Mouse (Mus musculus): ENCODE results near the gene Ddx60. TPM values are rescaled to one million over a fixed set of nuclear protein-coding genes. Genes with fewer than 3 reads are reported as not detected.
A peak's percentile ranks its signal among the peaks of the same experiment; 100 is the strongest.

Ddx60 gene
- 2.6 and 2.7 TPM in 2 replicates for polyA plus RNA-seq (2015; fragmentation: Nextera tagmentation; extraction: Ambion mirVana)

GRCm38 (mm10) chr8:61927777-61928494, at the start of gene Ddx60:
Gene Ddx60, plus strand, starts transcription at chr8:61928087.
- H3K27ac ChIP-seq (replicated peaks), result peak within 1 kb of the TSS; percentile 92
- peak within 1 kb of the TSS; percentile 89 for H3K9ac ChIP-seq
- H3K27me3 ChIP-seq (replicated peaks), result no peaks in the 10 kb centered on the region
- no peaks in the 10 kb centered on the region for H3K9me3 ChIP-seq
- H3K4me3 ChIP-seq, result peak within 1 kb of the TSS; percentile 71
- no peaks in the 10 kb centered on the region for H3K36me3 ChIP-seq
- peaks cover 63% of the 10 kb centered on the region for H3K4me1 ChIP-seq
- H3K4me2 ChIP-seq, result peak within 1 kb of the TSS; percentile 89
- WGBS, result 7% methylated on average over 22 of the region's 22 CpGs
- ATAC-seq (ENCODE audit: extremely low read depth, insufficient number of reproducible peaks, low FRiP score, low TSS enrichment), result peak; percentile 40

DNA sequence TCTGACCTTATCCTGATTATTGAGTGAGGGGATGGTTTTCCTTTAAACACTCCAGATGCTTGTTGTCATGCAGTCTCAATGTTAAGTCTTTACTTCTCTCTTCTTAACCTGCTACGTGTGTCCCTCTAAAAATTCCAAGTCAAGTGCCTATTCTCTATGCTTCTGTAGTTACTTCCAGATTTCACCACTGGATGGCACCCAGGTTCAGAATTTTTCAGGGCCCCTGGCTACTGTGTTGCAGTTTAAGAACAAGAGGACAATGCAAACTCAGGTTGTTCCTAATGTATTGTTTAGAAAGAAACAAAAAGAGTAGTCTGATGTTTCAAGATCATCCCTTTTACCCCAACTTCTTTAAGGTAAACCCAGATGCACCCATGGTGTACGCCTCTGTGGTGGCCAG, 33.8 kb upstream of the Ddx60 start:
- ATAC-seq (ENCODE audit: extremely low read depth, insufficient number of reproducible peaks, low FRiP score, low TSS enrichment), result no peak
- H3K9me3 ChIP-seq, result no peaks in the 10 kb centered on the region
- H3K4me1 ChIP-seq, result peaks cover 40% of the 10 kb centered on the region
- H3K4me3 ChIP-seq, result no peak overlapping the region
- H3K36me3 ChIP-seq, result peaks cover 16% of the 10 kb centered on the region
- H3K9ac ChIP-seq, result no peak overlapping the region
- WGBS, result 55% methylated on average over 2 of the region's 2 CpGs
- H3K27me3 ChIP-seq (replicated peaks), result no peaks in the 10 kb centered on the region
- H3K27ac ChIP-seq (replicated peaks), result peak overlapping the region; percentile 73
- H3K4me2 ChIP-seq, result no peak overlapping the region

GRCm38 (mm10) chr8:61896742-61897141, 31.1 kb upstream of the Ddx60 start:
- no peak for ATAC-seq (ENCODE audit: extremely low read depth, insufficient number of reproducible peaks, low FRiP score, low TSS enrichment)
- H3K4me2 ChIP-seq, result peak overlapping the region; percentile 51
- no peaks in the 10 kb centered on the region for H3K9me3 ChIP-seq
- no peak overlapping the region for H3K27ac ChIP-seq (replicated peaks)
- H3K27me3 ChIP-seq (replicated peaks), result no peaks in the 10 kb centered on the region
- H3K4me3 ChIP-seq, result no peak overlapping the region
- H3K9ac ChIP-seq, result no peak overlapping the region
- WGBS, result 58% methylated on average over 1 of the region's 1 CpGs
- peaks cover 22% of the 10 kb centered on the region for H3K36me3 ChIP-seq
- H3K4me1 ChIP-seq, result peaks cover 40% of the 10 kb centered on the region

DNA sequence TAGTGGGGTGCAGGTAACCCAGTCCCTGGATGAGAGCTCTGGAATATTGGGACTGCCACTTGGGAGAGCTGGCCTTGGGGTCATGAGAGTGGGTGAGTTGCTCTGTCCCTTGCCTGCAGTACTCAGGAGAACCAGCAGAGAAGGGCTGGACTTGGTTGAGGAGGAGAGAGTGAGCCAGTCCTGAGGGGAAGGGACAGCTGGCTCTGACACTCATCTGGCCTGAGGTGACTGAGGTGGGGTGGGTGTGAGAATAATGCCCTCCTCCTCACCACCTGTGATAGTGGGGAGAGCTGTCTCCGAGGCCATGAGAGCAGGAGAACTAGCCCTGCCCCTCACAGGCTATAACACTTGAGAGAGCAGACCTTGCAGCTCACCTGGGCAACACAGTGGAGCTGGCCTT, 30.5 kb upstream of the Ddx60 start:
- no peak for ATAC-seq (ENCODE audit: extremely low read depth, insufficient number of reproducible peaks, low FRiP score, low TSS enrichment)
- Histone ChIP-seq H3K27ac (replicated peaks) (peak overlapping the region; percentile 38; the same call in 1 of the 2 replicates), H3K4me2 (peak overlapping the region; percentile 68), H3K27me3 (replicated peaks) (no peaks in the 10 kb centered on the region), H3K4me1 (peaks cover 40% of the 10 kb centered on the region), H3K9ac (peak overlapping the region; percentile 16), H3K4me3 (peak overlapping the region; percentile 20; the same call in 1 of the 2 replicates), H3K9me3 (no peaks in the 10 kb centered on the region), H3K36me3 (peaks cover 20% of the 10 kb centered on the region)
- 43% methylated on average over 1 of the region's 1 CpGs for WGBS

DNA sequence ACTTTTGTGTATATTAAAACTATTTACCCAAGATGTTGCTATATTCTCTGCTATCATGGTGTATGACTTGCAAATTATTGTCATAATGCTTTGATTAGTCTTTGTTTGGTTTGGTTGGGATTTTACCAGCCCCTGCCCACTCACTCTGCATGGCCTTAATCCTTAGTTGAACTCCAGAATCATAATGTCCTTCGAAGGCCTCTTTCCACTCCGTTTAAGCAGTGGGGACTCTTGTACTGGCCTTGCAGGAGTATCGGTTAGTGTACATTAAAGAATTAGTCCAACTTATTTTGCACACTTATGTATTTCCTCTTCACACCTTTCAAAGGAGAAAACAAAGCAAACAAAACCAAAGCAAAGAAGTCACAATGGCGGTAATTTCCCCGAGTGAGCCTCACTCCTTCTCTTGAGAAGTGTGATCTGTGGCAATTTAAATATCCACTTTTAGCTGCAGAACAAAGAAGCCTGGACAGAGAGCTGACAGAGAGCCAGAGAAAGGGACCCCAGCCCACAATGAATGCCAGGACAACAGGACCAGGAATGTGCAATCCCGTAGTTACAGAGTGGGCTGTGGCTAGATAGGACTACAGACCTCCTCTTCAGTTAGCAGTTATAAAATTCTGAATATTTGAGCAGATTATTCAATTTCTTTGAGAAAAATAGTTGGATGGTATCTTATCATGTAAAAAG, 26.7 kb upstream of the Ddx60 start:
- Histone ChIP-seq H3K36me3 (peaks cover 17% of the 10 kb centered on the region), H3K9me3 (no peaks in the 10 kb centered on the region), H3K9ac (peak overlapping the region; percentile 85), H3K4me2 (peak overlapping the region; percentile 68), H3K27ac (replicated peaks) (peak overlapping the region; percentile 87), H3K27me3 (replicated peaks) (no peaks in the 10 kb centered on the region), H3K4me3 (peak overlapping the region; percentile 59), H3K4me1 (peaks cover 34% of the 10 kb centered on the region)
- ATAC-seq (ENCODE audit: extremely low read depth, insufficient number of reproducible peaks, low FRiP score, low TSS enrichment), result no peak
- WGBS, result 35% methylated on average over 6 of the region's 6 CpGs

GRCm38 (mm10) chr8:61902521-61902920, 25.4 kb upstream of the Ddx60 start, which contains the start of gene Palld:
Gene Palld, minus strand, starts transcription at chr8:61902690.
- Histone ChIP-seq H3K27ac (replicated peaks) (peak within 1 kb of the TSS; percentile 92), H3K4me3 (peak within 1 kb of the TSS; percentile 59), H3K4me1 (peaks cover 26% of the 10 kb centered on the region)

GRCm38 (mm10) chr8:61908303-61909215, 19.3 kb upstream of the Ddx60 start:
- Histone ChIP-seq H3K36me3 (no peaks in the 10 kb centered on the region), H3K4me3 (peak overlapping the region; percentile 24), H3K4me1 (peaks cover 44% of the 10 kb centered on the region), H3K9ac (peak overlapping the region; percentile 75), H3K9me3 (no peaks in the 10 kb centered on the region), H3K4me2 (peak overlapping the region; percentile 60), H3K27me3 (replicated peaks) (no peaks in the 10 kb centered on the region), H3K27ac (replicated peaks) (peak overlapping the region; percentile 96)
- 15% methylated on average over 13 of the region's 13 CpGs for whole genome bisulfite sequencing
- ATAC-seq (ENCODE audit: extremely low read depth, insufficient number of reproducible peaks, low FRiP score, low TSS enrichment), result peak; percentile 61; the same call in 1 of the 2 replicates

More at GRCm38 (mm10) chr8:61902521-61902920, 25.4 kb upstream of the Ddx60 start, which contains the start of gene Palld:
- Histone ChIP-seq H3K27me3 (replicated peaks) (no peaks in the 10 kb centered on the region), H3K36me3 (peaks cover 17% of the 10 kb centered on the region), H3K9ac (peak within 1 kb of the TSS; percentile 85), H3K9me3 (no peaks in the 10 kb centered on the region), H3K4me2 (peak within 1 kb of the TSS; percentile 68)
- ATAC-seq (ENCODE audit: extremely low read depth, insufficient number of reproducible peaks, low FRiP score, low TSS enrichment), result peak; percentile 66; the same call in 1 of the 2 replicates
- 34% methylated on average over 5 of the region's 5 CpGs for WGBS

GRCm38 (mm10) chr8:61909313-61909712, 18.6 kb upstream of the Ddx60 start:
- ATAC-seq (ENCODE audit: extremely low read depth, insufficient number of reproducible peaks, low FRiP score, low TSS enrichment), result no peak
- Histone ChIP-seq H3K27ac (replicated peaks) (peak overlapping the region; percentile 96), H3K36me3 (no peaks in the 10 kb centered on the region), H3K9ac (no peak overlapping the region), H3K4me1 (peaks cover 48% of the 10 kb centered on the region), H3K9me3 (no peaks in the 10 kb centered on the region), H3K27me3 (replicated peaks) (no peaks in the 10 kb centered on the region), H3K4me3 (no peak overlapping the region), H3K4me2 (peak overlapping the region; percentile 60)
- 48% methylated on average over 3 of the region's 3 CpGs for WGBS

DNA sequence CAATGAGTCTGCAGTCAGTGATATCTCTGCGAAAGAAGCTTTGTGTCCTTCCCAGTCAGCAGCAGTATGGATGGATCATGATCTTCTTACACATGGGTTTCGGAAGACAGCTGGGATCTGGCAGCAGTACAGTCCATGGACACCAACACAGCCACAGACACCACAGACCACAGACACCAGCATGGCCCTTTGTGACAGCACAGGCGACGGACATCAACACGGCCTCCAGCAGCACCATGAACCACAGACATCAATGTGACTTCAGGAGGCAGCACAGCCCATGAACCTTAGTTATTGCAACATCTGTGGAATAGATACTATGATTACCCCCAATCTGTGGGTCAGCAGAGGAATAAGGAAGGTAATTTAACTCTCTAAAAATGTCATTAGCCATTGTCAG, 15.1 kb upstream of the Ddx60 start:
- Histone ChIP-seq H3K4me1 (peaks cover 49% of the 10 kb centered on the region), H3K27me3 (replicated peaks) (no peaks in the 10 kb centered on the region), H3K9me3 (no peaks in the 10 kb centered on the region), H3K9ac (no peak overlapping the region), H3K27ac (replicated peaks) (no peak overlapping the region), H3K4me2 (no peak overlapping the region), H3K36me3 (no peaks in the 10 kb centered on the region), H3K4me3 (no peak overlapping the region)
- WGBS, result 77% methylated on average over 5 of the region's 5 CpGs
- ATAC-seq (ENCODE audit: extremely low read depth, insufficient number of reproducible peaks, low FRiP score, low TSS enrichment), result no peak

GRCm38 (mm10) chr8:61913957-61914356, 13.9 kb upstream of the Ddx60 start:
- no peak for ATAC-seq (ENCODE audit: extremely low read depth, insufficient number of reproducible peaks, low FRiP score, low TSS enrichment)
- H3K27me3 ChIP-seq (replicated peaks), result no peaks in the 10 kb centered on the region
- no peaks in the 10 kb centered on the region for H3K36me3 ChIP-seq
- 44% methylated on average over 9 of the region's 9 CpGs for WGBS
- H3K4me2 ChIP-seq, result no peak overlapping the region
- peaks cover 44% of the 10 kb centered on the region for H3K4me1 ChIP-seq
- no peak overlapping the region for H3K4me3 ChIP-seq
- H3K9ac ChIP-seq, result no peak overlapping the region
- peak overlapping the region; percentile 43 for H3K27ac ChIP-seq (replicated peaks)
- H3K9me3 ChIP-seq, result no peaks in the 10 kb centered on the region

GRCm38 (mm10) chr8:61917287-61917686, 10.6 kb upstream of the Ddx60 start:
- Histone ChIP-seq H3K4me1 (peaks cover 46% of the 10 kb centered on the region), H3K27ac (replicated peaks) (no peak overlapping the region), H3K9ac (no peak overlapping the region), H3K4me3 (no peak overlapping the region), H3K36me3 (no peaks in the 10 kb centered on the region), H3K4me2 (no peak overlapping the region), H3K9me3 (no peaks in the 10 kb centered on the region), H3K27me3 (replicated peaks) (no peaks in the 10 kb centered on the region)
- no peak for ATAC-seq (ENCODE audit: extremely low read depth, insufficient number of reproducible peaks, low FRiP score, low TSS enrichment)
- 86% methylated on average over 4 of the region's 4 CpGs for WGBS
